Mouse (Mus musculus) layer of hippocampus, postnatal 25 days (tissue): ENCODE measurements around the gene Bag2. TPM values are rescaled to one million over a fixed set of nuclear protein-coding genes. Genes with fewer than 3 reads are reported as not detected.

Experiments
- total RNA-seq, 2 experiments: library from RNA; stranded (reverse); gene quantifications; 2 replicates each; pipeline ENCODE4 v1.2.3; 2021

The Bag2 gene
- total RNA-seq, 2 experiments from 2014 or later = 8.7 to 9.8 TPM

Other genes starting within 250 kb of the Bag2 start
- 1 to 10 TPM; 5.1 to 5.2 TPM for gene Prim2, start 88.0 kb downstream of the Bag2 start, total RNA-seq
- 10 to 100 TPM; 24.0 to 25.3 TPM for gene Rab23, start 37.9 kb downstream of the Bag2 start, total RNA-seq
- 10 to 100 TPM; 45.6 to 52.3 TPM for gene Zfp451, start 56.8 kb upstream of the Bag2 start, total RNA-seq
- 10 to 100 TPM; 68.7 to 72.5 TPM for gene Bend6, start 150.0 kb upstream of the Bag2 start, total RNA-seq
- gene Dst, start 150.4 kb upstream of the Bag2 start, total RNA-seq = 100 to 1,000 TPM; 186 to 223 TPM